Mouse (Mus musculus): ENCODE measurements around the gene Cbll1. TPM values are rescaled to one million over a fixed set of nuclear protein-coding genes. Genes with fewer than 3 reads are reported as not detected.

Gene Cbll1
- 19.5 and 25.2 TPM in 2 replicates for total RNA-seq (2014; rRNA removed)
- 17.4 and 17.7 TPM in 2 replicates for polyA plus RNA-seq (2015; fragmentation: Nextera tagmentation; extraction: Ambion mirVana)

DNA sequence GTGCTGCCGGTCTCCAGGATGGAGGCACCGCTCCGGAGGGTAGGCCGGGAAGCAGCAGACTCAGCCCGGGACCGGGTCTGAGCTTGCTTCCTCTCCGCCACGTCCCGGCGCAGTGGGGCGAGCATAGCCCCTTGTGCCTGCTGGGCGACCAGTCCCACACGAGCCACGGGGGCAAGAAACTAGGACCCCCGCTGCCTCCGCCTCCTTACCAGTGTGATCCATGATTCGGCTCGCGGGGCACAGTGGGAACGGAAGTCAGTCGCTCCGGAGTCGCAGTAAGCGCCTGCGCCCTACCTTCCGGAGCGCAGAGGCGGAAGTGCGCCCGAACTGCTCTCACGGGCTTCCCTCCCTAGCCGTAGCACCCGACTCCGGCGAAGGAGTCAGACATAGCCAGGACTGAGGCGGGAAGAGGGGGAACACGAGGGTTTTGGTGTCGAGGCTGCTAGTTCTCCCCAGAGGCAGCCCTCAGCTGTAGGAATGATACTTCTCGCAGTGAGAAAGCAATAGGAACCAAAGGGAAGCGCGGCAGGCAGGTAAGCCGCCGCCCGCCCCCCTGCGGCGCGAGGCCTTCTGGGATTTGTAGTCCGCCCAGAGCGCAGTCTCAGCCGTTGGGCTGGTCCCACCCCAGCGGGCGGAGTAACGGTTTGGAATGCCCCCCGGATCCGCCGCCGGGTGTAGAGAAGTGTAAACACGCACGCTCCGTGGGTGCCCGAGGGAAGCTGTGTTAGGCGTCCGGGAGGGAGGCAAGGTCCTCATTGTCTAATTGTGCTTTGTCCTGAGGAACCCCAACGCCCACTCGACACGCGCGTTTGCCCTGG lies at the start of gene Cbll1:
TSS of gene Cbll1 (minus strand) at position 303 of the 818 bp plus-strand sequence.
- H3K27ac ChIP-seq (ENCODE audit: low read depth, low read length): peak within 1 kb of the TSS; percentile 93
- peak; percentile 97 for DNase-seq (ENCODE audit: low spot score)
- H3K9me3 ChIP-seq (ENCODE audit: low read length): no peaks in the 10 kb centered on the region
- H3K4me2 ChIP-seq (ENCODE audit: low read depth, low read length, poor library complexity, severe bottlenecking): peak within 1 kb of the TSS; percentile 83
- no peaks in the 10 kb centered on the region; the same call in 1 of the 2 replicates for H3K36me3 ChIP-seq (ENCODE audit: insufficient read depth, low read length)
- WGBS: under 1% methylated on average over 67 of the region's 68 CpGs
- TF ChIP-seq CTCF (IDR thresholded peaks at IDR 0.05): peak; percentile 11
- H3K4me1 ChIP-seq (ENCODE audit: insufficient read depth, low read length): 0 out of 2 replicates have a peak, but pooled peaks cover 3% of the 10 kb centered on the region
- peak within 1 kb of the TSS; percentile 95 for H3K4me3 ChIP-seq (ENCODE audit: low read depth, low read length)
- H3K9ac ChIP-seq (replicated peaks; ENCODE audit: low read length, poor library complexity, severe bottlenecking): peak within 1 kb of the TSS; percentile 84
- H3K27me3 ChIP-seq (ENCODE audit: insufficient read depth, low read length): no peaks in the 10 kb centered on the region
- peak; percentile 98 for ATAC-seq (ENCODE audit: low FRiP score)

DNA sequence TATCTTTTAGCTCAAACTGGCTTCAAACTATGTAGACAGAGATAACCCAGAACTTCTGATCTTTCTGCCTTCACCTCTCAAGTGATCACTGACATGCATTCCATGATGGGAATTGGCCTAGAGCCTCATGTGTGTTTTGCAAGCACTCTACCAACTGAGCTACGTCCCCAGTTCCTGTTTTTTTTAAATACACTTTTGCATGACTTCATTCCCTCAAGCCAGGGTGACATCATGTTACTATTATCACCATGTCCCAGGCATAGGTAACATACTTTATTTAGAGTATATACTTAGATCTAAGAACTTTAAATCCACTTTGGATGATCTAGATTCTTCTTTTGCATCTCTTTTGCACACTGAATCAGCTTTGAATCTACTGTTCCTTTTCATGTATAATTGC lies 46.6 kb upstream of the Cbll1 start:
- Histone ChIP-seq H3K27me3 (ENCODE audit: insufficient read depth, low read length) (no peaks in the 10 kb centered on the region), H3K27ac (ENCODE audit: low read depth, low read length) (no peak overlapping the region), H3K4me3 (ENCODE audit: low read depth, low read length) (no peak overlapping the region), H3K4me1 (ENCODE audit: insufficient read depth, low read length) (no peaks in the 10 kb centered on the region), H3K4me2 (ENCODE audit: low read depth, low read length, poor library complexity, severe bottlenecking) (no peak overlapping the region), H3K9ac (replicated peaks; ENCODE audit: low read length, poor library complexity, severe bottlenecking) (no peak overlapping the region), H3K36me3 (ENCODE audit: insufficient read depth, low read length) (no peaks in the 10 kb centered on the region), H3K9me3 (ENCODE audit: low read length) (no peaks in the 10 kb centered on the region)
- 68% methylated on average over 1 of the region's 1 CpGs for WGBS
- no peak for ATAC-seq (ENCODE audit: low FRiP score)
- no peak for TF ChIP-seq CTCF (IDR thresholded peaks at IDR 0.05)
- DNase-seq (ENCODE audit: low spot score): no peak

DNA sequence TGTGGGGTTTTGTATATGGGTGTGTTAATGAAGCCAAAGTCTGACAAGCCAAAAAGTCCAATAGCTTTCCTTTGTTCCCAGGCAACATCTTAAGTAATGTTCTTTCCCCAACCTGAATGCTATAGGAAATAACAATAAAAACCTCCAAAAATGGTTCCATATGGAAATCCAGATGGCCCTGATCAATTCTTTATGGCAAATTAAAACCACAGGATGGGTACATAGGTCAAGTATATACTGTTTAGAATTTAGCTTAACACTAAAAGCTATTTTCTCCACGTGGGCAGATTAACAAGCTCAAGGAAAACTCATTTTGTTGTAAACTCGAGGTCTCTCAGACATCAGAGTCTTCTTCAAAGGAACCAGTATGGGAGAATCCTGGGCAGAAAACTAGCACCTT lies 45.8 kb upstream of the Cbll1 start:
- no peak overlapping the region for H3K9ac ChIP-seq (replicated peaks; ENCODE audit: low read length, poor library complexity, severe bottlenecking)
- H3K27ac ChIP-seq (ENCODE audit: low read depth, low read length): no peak overlapping the region
- no peak overlapping the region for H3K4me3 ChIP-seq (ENCODE audit: low read depth, low read length)
- DNase-seq (ENCODE audit: low spot score) (no peak), ATAC-seq (ENCODE audit: low FRiP score) (no peak)
- 55% methylated on average over 2 of the region's 2 CpGs for WGBS
- no peaks in the 10 kb centered on the region for H3K9me3 ChIP-seq (ENCODE audit: low read length)
- no peaks in the 10 kb centered on the region for H3K27me3 ChIP-seq (ENCODE audit: insufficient read depth, low read length)
- no peak overlapping the region for H3K4me2 ChIP-seq (ENCODE audit: low read depth, low read length, poor library complexity, severe bottlenecking)
- no peak for TF ChIP-seq CTCF (IDR thresholded peaks at IDR 0.05)
- H3K36me3 ChIP-seq (ENCODE audit: insufficient read depth, low read length): no peaks in the 10 kb centered on the region
- no peaks in the 10 kb centered on the region for H3K4me1 ChIP-seq (ENCODE audit: insufficient read depth, low read length)

DNA sequence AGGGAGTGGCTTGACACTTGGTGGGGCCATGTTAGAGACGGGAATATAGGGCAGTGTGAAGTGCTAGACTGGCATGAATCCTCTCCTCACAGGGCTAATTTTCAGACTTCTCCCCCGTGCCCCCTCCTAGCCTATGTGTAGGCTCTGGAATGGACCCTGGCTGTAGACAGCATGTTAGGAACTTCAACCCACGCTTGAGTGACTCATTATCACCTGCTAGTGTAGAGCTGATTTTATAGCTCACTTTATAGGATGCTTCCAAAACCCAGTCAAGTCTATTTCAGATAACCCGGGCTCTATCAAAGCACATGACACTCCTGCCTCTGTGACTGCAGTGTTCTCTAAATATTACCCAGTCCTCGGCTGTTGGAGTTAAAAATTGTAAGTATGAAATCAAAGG lies 42.1 kb upstream of the Cbll1 start:
- TF ChIP-seq CTCF (IDR thresholded peaks at IDR 0.05): no peak
- no peak overlapping the region for H3K27ac ChIP-seq (ENCODE audit: low read depth, low read length)
- H3K4me2 ChIP-seq (ENCODE audit: low read depth, low read length, poor library complexity, severe bottlenecking): no peak overlapping the region
- WGBS: 81% methylated on average over 5 of the region's 5 CpGs
- no peak for ATAC-seq (ENCODE audit: low FRiP score)
- H3K9me3 ChIP-seq (ENCODE audit: low read length): no peaks in the 10 kb centered on the region
- H3K9ac ChIP-seq (replicated peaks; ENCODE audit: low read length, poor library complexity, severe bottlenecking): no peak overlapping the region
- no peaks in the 10 kb centered on the region for H3K36me3 ChIP-seq (ENCODE audit: insufficient read depth, low read length)
- no peaks in the 10 kb centered on the region for H3K27me3 ChIP-seq (ENCODE audit: insufficient read depth, low read length)
- DNase-seq (ENCODE audit: low spot score): no peak
- no peaks in the 10 kb centered on the region for H3K4me1 ChIP-seq (ENCODE audit: insufficient read depth, low read length)
- no peak overlapping the region for H3K4me3 ChIP-seq (ENCODE audit: low read depth, low read length)

DNA sequence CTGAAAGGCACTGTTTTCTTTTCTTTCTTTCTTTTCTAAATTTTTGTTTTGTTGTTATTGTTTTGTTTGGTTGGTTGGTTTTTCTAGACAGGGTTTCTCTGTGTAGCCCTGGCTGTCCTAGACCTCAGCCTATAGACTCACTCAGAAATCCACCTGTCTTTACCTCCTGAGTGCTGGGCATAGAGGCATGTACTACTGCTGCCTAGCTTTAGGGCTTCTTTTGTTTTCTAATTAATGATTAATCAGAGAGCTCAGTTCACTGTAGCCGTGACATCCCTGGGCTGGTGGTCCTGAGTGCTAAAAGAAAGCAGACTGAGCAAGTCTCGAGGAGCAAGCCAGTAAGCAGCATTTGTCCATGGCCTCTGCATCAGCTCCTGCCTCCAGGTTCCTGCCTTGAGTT lies 40.4 kb upstream of the Cbll1 start:
- 74% methylated on average over 2 of the region's 2 CpGs for WGBS
- DNase-seq (ENCODE audit: low spot score) (no peak), ATAC-seq (ENCODE audit: low FRiP score) (no peak)
- Histone ChIP-seq H3K4me3 (ENCODE audit: low read depth, low read length) (no peak overlapping the region), H3K36me3 (ENCODE audit: insufficient read depth, low read length) (no peaks in the 10 kb centered on the region), H3K9ac (replicated peaks; ENCODE audit: low read length, poor library complexity, severe bottlenecking) (no peak overlapping the region), H3K27ac (ENCODE audit: low read depth, low read length) (no peak overlapping the region), H3K4me2 (ENCODE audit: low read depth, low read length, poor library complexity, severe bottlenecking) (no peak overlapping the region), H3K9me3 (ENCODE audit: low read length) (no peaks in the 10 kb centered on the region), H3K4me1 (ENCODE audit: insufficient read depth, low read length) (no peaks in the 10 kb centered on the region), H3K27me3 (ENCODE audit: insufficient read depth, low read length) (no peaks in the 10 kb centered on the region)
- no peak for TF ChIP-seq CTCF (IDR thresholded peaks at IDR 0.05)

DNA sequence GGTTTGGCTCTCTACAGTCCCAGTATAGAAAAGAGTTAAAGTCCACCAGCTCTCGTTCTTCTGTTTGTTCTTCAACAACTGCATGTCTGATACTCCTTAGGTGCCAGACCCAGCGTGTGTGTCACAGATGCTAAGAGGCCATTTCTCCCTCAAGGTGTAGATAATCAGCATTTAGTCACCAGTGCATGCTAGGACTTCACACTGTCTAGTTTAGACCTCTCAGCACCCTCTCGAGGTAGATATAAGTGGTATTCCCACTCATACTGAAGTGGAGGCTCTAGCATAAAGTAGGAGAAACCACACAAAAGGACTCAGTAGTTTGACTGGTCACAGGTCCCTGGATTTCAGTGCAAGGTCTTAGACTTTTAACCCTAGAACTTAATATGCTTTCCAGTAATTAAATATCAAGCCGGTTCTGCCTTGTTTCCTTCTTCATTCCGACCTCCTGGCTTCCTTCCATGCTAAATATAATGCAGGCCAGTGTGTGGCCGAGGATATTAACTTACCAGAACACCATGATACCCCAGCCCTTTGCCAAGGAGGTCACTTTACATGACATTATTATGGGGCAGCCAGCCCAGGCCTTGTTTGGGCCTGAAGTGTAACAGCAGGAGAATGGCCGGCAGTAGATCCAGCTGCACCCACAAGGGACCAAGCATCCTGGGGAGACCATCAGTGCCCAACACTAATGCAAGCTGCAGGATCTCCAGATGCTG lies 38.3 kb upstream of the Cbll1 start:
- Histone ChIP-seq H3K4me2 (ENCODE audit: low read depth, low read length, poor library complexity, severe bottlenecking) (no peak overlapping the region), H3K27ac (ENCODE audit: low read depth, low read length) (no peak overlapping the region), H3K9ac (replicated peaks; ENCODE audit: low read length, poor library complexity, severe bottlenecking) (no peak overlapping the region), H3K4me1 (ENCODE audit: insufficient read depth, low read length) (no peaks in the 10 kb centered on the region), H3K4me3 (ENCODE audit: low read depth, low read length) (no peak overlapping the region), H3K9me3 (ENCODE audit: low read length) (no peaks in the 10 kb centered on the region), H3K27me3 (ENCODE audit: insufficient read depth, low read length) (no peaks in the 10 kb centered on the region), H3K36me3 (ENCODE audit: insufficient read depth, low read length) (no peaks in the 10 kb centered on the region)
- 79% methylated on average over 7 of the region's 7 CpGs for WGBS
- DNase-seq (ENCODE audit: low spot score) (no peak), ATAC-seq (ENCODE audit: low FRiP score) (no peak)
- TF ChIP-seq CTCF (IDR thresholded peaks at IDR 0.05): no peak

Measured in midbrain, postnatal 0 days (tissue).